Mouse (Mus musculus) embryonic facial prominence, embryonic 12.5 days (tissue): Measurements from ENCODE around the gene Lrch3. TPM values are rescaled to one million over a fixed set of nuclear protein-coding genes. Genes with fewer than 3 reads are reported as not detected.
"Not testable (repeated sequence)": the region's sequence is repeated elsewhere in the genome, so short reads cannot be mapped to it uniquely, and the experiment has no call there.

Source experiments
- ATAC-seq: fragments of 200-750 bp; cut with Nextera tagmentation; 2 replicates; pipeline ENCODE4 v1.8.0; 2017; ENCODE audit not compliant: insufficient number of reproducible peaks, insufficient read depth, low FRiP score, low TSS enrichment
- H3K27ac ChIP-seq: fragments of 300-500 bp; sonication (generic); 2 replicates; pipeline ENCODE4 v1.5.1; 2016; ENCODE audit warnings: mild to moderate bottlenecking
- H3K27me3 ChIP-seq: fragments of 300-500 bp; sonication (generic); 2 replicates; pipeline ENCODE4 v1.6.1; 2016; ENCODE audit warnings: mild to moderate bottlenecking, moderate library complexity
- H3K36me3 ChIP-seq: fragments of 300-500 bp; sonication (generic); 2 replicates; pipeline ENCODE4 v1.6.1; 2016; ENCODE audit warnings: mild to moderate bottlenecking
- H3K4me1 ChIP-seq: fragments of 300-500 bp; sonication (generic); 2 replicates; pipeline ENCODE4 v1.6.1; 2016
- H3K4me2 ChIP-seq: fragments of 300-500 bp; sonication (generic); replicated peaks from 2 replicates; pipeline ENCODE4 v1.6.1; 2016; ENCODE audit warnings: mild to moderate bottlenecking, moderate library complexity
- H3K4me3 ChIP-seq: fragments of 300-500 bp; sonication (generic); 2 replicates; pipeline ENCODE4 v1.5.1; 2016; ENCODE audit warnings: mild to moderate bottlenecking
- H3K9ac ChIP-seq: fragments of 300-500 bp; sonication (generic); 2 replicates; pipeline ENCODE4 v1.6.1; 2016; ENCODE audit warnings: mild to moderate bottlenecking, moderate library complexity
- H3K9me3 ChIP-seq: fragments of 300-500 bp; sonication (generic); 2 replicates; pipeline ENCODE4 v1.6.1; 2016; ENCODE audit warnings: mild to moderate bottlenecking, moderate library complexity
- WGBS: fragments of 180-500 bp; shearing (Covaris S2); methylation state at CpG from one replicate; pipeline ENCODE4 v1.1.7; 2016; 5-methylcytosine and 5-hydroxymethylcytosine counted together
- polyA plus RNA-seq: library from polyadenylated mRNA; unstranded; fragments of >200 nt; fragmentation: Nextera tagmentation; extraction: Ambion mirVana; gene quantifications from 2 replicates; pipeline ENCODE4 v1.2.1, GENCODE M21; 2016

Gene Lrch3
- polyA plus RNA-seq, 1 experiment from 2014 or later, result 43.7 TPM

GRCm38 (mm10) chr16:33024456-33025104 is 110.7 kb downstream of the Lrch3 start:
- no peak for ATAC-seq
- no peak overlapping the region for H3K27ac ChIP-seq

GRCm38 (mm10) chr16:33026357-33026756 is 112.5 kb downstream of the Lrch3 start:
- 90% methylated on average over 7 of the region's 7 CpGs for WGBS
- H3K4me2 ChIP-seq, result no peak overlapping the region
- no peak overlapping the region for H3K4me3 ChIP-seq
- H3K27ac ChIP-seq, result no peak overlapping the region
- no peaks in the 10 kb centered on the region for H3K36me3 ChIP-seq
- H3K9ac ChIP-seq, result no peak overlapping the region
- H3K9me3 ChIP-seq, result no peaks in the 10 kb centered on the region
- no peaks in the 10 kb centered on the region for H3K27me3 ChIP-seq
- no peak for ATAC-seq
- H3K4me1 ChIP-seq, result no peaks in the 10 kb centered on the region

More at GRCm38 (mm10) chr16:33024456-33025104, 110.7 kb downstream of the Lrch3 start:
- Histone ChIP-seq H3K9me3 (no peaks in the 10 kb centered on the region), H3K4me1 (no peaks in the 10 kb centered on the region), H3K4me3 (no peak overlapping the region), H3K27me3 (no peaks in the 10 kb centered on the region), H3K4me2 (no peak overlapping the region), H3K9ac (no peak overlapping the region), H3K36me3 (no peaks in the 10 kb centered on the region)
- 70% methylated on average over 8 of the region's 8 CpGs for WGBS

GRCm38 (mm10) chr16:33036006-33036405 is 122.1 kb downstream of the Lrch3 start:
- Histone ChIP-seq H3K27ac (no peak overlapping the region), H3K9ac (no peak overlapping the region), H3K4me3 (no peak overlapping the region), H3K36me3 (no peaks in the 10 kb centered on the region), H3K27me3 (no peaks in the 10 kb centered on the region), H3K9me3 (no peaks in the 10 kb centered on the region), H3K4me1 (peaks cover 2% of the 10 kb centered on the region; the same call in 1 of the 2 replicates), H3K4me2 (no peak overlapping the region)
- 72% methylated on average over 4 of the region's 4 CpGs for WGBS
- no peak for ATAC-seq

GRCm38 (mm10) chr16:33042682-33043081 is 128.8 kb downstream of the Lrch3 start:
- no peak for ATAC-seq
- 94% methylated on average over 1 of the region's 1 CpGs for WGBS

GRCm38 (mm10) chr16:33043268-33043667 is 129.4 kb downstream of the Lrch3 start:
- Histone ChIP-seq H3K36me3 (no peaks in the 10 kb centered on the region), H3K9me3 (no peaks in the 10 kb centered on the region), H3K4me3 (no peak overlapping the region), H3K9ac (no peak overlapping the region), H3K4me2 (no peak overlapping the region), H3K4me1 (no peaks in the 10 kb centered on the region), H3K27me3 (no peaks in the 10 kb centered on the region), H3K27ac (no peak overlapping the region)
- WGBS, result 75% methylated on average over 2 of the region's 2 CpGs
- no peak for ATAC-seq

More at GRCm38 (mm10) chr16:33042682-33043081, 128.8 kb downstream of the Lrch3 start:
- Histone ChIP-seq H3K36me3 (no peaks in the 10 kb centered on the region), H3K9ac (no peak overlapping the region), H3K9me3 (no peaks in the 10 kb centered on the region), H3K27ac (no peak overlapping the region), H3K4me3 (no peak overlapping the region), H3K4me1 (no peaks in the 10 kb centered on the region), H3K4me2 (no peak overlapping the region), H3K27me3 (no peaks in the 10 kb centered on the region)

DNA sequence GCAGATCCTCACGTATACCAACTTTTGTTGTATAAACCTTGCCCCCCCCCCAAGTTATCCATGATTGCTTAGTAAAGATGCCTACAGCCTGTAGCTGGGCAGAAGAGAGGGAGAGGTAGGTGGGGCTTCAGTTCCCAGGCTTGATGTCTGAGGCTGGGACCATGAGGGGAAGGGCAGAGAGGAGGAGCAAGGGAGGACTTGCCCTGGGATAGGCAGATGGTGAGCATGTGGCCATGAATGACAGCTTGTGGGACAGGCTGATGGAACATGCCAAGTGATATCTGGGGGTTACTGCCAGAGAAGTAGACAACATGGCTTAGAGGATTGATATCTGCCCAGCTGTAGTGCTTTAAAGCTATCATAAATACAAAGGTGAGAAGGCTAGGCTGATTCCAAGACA is 134.1 kb downstream of the Lrch3 start:
- H3K9ac ChIP-seq, result no peak overlapping the region
- H3K9me3 ChIP-seq, result no peaks in the 10 kb centered on the region
- no peaks in the 10 kb centered on the region for H3K4me1 ChIP-seq
- H3K4me2 ChIP-seq, result no peak overlapping the region
- H3K27ac ChIP-seq, result no peak overlapping the region
- no peaks in the 10 kb centered on the region for H3K27me3 ChIP-seq
- 82% methylated on average over 1 of the region's 1 CpGs for WGBS
- H3K4me3 ChIP-seq, result no peak overlapping the region
- no peaks in the 10 kb centered on the region for H3K36me3 ChIP-seq
- ATAC-seq, result no peak

DNA sequence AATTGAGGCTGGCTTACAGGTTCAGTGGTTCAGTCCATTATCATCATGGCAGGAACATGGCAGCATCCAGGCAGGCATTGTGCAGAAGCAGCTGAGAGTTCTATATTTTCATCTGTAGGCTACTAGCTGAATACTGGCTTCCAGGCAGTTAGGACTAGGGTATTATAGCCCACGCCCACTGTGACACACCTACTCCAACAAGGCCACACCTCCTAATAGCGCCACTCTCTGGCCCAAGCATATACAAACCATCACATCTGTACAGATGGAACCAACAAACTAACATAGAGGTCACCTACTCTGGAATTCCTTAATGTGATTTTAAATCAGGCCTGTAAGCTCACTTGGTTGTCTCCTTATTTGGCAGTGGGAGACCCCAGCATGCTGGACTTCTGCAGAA is 134.8 kb downstream of the Lrch3 start:
- 74% methylated on average over 2 of the region's 2 CpGs for WGBS

DNA sequence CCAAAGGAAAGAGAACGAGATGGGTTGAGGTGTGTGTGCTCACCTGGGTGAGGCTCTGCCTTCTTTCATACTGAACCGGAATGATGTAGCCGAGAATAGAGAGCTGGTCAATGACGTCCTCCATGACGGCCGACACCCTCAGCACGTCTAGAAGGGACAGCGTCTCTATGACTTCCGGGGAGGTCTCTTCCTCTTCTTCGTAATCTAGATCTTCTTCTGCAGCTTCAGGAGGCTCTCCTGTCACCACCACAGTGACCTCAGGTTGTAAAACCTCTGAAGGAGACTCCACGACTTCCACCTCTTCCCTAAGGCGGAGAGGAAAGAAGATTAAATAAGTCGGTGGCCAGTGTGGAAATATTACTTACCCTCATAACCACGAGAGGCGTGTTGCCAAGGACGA is 135.9 kb downstream of the Lrch3 start:
- 91% methylated on average over 16 of the region's 16 CpGs for WGBS
- ATAC-seq, result no peak
- no peak overlapping the region for H3K4me3 ChIP-seq
- H3K27ac ChIP-seq, result no peak overlapping the region
- H3K4me1 ChIP-seq, result no peaks in the 10 kb centered on the region
- H3K36me3 ChIP-seq, result no peaks in the 10 kb centered on the region
- no peaks in the 10 kb centered on the region for H3K9me3 ChIP-seq
- no peak overlapping the region for H3K4me2 ChIP-seq
- H3K9ac ChIP-seq, result no peak overlapping the region
- no peaks in the 10 kb centered on the region for H3K27me3 ChIP-seq

More for the DNA sequence above, 134.8 kb downstream of the Lrch3 start:
- no peaks in the 10 kb centered on the region for H3K36me3 ChIP-seq
- ATAC-seq, result no peak
- no peak overlapping the region for H3K9ac ChIP-seq
- no peak overlapping the region for H3K27ac ChIP-seq
- H3K4me2 ChIP-seq, result no peak overlapping the region
- H3K4me3 ChIP-seq, result no peak overlapping the region
- no peaks in the 10 kb centered on the region for H3K4me1 ChIP-seq
- no peaks in the 10 kb centered on the region for H3K9me3 ChIP-seq
- H3K27me3 ChIP-seq, result no peaks in the 10 kb centered on the region

GRCm38 (mm10) chr16:33053141-33053540 is 139.2 kb downstream of the Lrch3 start:
- H3K27me3 ChIP-seq, result no peaks in the 10 kb centered on the region
- no peak overlapping the region for H3K4me3 ChIP-seq
- ATAC-seq, result no peak
- WGBS, result 60% methylated on average over 5 of the region's 5 CpGs
- no peak overlapping the region for H3K27ac ChIP-seq
- H3K9ac ChIP-seq, result no peak overlapping the region
- H3K36me3 ChIP-seq, result peaks cover 3% of the 10 kb centered on the region
- no peaks in the 10 kb centered on the region for H3K9me3 ChIP-seq
- peaks cover 4% of the 10 kb centered on the region for H3K4me1 ChIP-seq
- no peak overlapping the region for H3K4me2 ChIP-seq

DNA sequence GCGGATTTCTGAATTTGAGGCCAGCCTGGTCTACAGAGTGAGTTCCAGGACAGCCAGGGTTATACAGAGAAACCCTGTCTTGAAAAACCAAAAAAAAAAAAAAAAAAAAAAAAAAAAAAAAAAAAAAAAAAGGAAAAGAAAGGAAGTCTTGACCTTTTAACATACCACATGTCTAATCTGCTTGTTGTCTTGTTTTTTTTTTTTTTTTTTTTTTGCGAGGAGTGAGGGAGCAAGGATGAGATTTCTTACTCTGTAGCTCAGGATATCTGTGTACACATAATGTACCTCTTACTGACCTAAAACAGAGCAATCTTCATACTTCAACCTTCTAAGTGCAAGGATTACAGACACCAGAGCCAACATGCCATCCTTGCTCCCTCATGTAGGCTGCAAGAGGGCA is 141.0 kb downstream of the Lrch3 start:
- WGBS, result 87% methylated on average over 2 of the region's 2 CpGs
- H3K4me2 ChIP-seq, H3K4me3 ChIP-seq, H3K27ac ChIP-seq, ATAC-seq, H3K9ac ChIP-seq, H3K27me3 ChIP-seq, H3K9me3 ChIP-seq: not testable (repeated sequence)
- peaks cover 14% of the 10 kb centered on the region for H3K4me1 ChIP-seq
- peaks cover 21% of the 10 kb centered on the region for H3K36me3 ChIP-seq

- peak overlapping the region; percentile 81 for H3K4me3 ChIP-seq
- H3K36me3 ChIP-seq, result peaks cover 28% of the 10 kb centered on the region
- 24% methylated on average over 10 of the region's 10 CpGs for WGBS
- H3K4me1 ChIP-seq, result peaks cover 14% of the 10 kb centered on the region
- H3K9me3 ChIP-seq, result no peaks in the 10 kb centered on the region
- H3K9ac ChIP-seq, result 0 out of 2 replicates have a peak overlapping the region, but pooled peaks have one; percentile 7
- H3K27ac ChIP-seq, result no peak overlapping the region
- H3K4me2 ChIP-seq, result peak overlapping the region; percentile 51
- no peaks in the 10 kb centered on the region for H3K27me3 ChIP-seq
- no peak for ATAC-seq
Observed at GRCm38 (mm10) chr16:33055655-33056054, 141.8 kb downstream of the Lrch3 start.

DNA sequence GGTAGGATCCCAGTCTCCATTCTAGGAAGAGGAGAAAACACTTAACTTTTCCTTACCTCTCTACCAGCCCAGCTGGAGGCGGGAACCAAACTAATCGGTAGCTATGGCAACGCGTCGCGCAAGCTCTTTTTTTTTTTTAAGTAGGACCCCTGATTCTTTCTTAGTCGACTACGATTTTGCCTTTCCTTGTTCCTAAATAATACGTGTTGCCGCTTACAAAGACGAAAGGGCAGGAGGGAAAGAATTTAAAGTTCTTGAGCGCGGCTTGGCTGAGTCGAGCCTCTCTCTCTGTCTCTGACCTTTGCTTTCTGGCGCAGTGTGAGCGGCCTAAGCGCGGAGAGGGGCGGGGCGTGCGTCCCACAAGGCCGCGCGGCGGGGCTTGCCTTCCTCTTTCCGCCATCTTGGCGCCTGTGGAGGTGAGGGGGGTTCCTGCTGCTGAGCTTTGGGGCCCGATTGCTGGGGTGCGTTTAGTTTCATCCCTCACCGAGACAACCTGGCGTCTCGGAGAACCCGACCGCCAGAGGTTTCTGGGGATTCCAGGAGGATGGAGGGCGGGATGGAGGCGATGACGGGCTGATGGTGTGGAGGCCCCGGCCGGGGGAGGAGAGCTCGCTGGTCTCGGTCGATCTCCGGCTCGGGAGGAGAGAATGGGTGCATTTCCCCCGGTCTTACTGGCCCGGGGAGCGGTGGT is 142.3 kb downstream of the Lrch3 start, which contains the start of the genes Iqcg and Rpl35a:
Gene Iqcg (minus strand): TSS at position 124 of the 691 bp plus-strand sequence.
Gene Rpl35a (plus strand): TSS at position 359 of the 691 bp plus-strand sequence.
- peak within 1 kb of the TSS; percentile 81 for H3K4me3 ChIP-seq
- peak; percentile 77 for ATAC-seq
- peaks cover 14% of the 10 kb centered on the region for H3K4me1 ChIP-seq
- peaks cover 32% of the 10 kb centered on the region for H3K36me3 ChIP-seq
- WGBS, result under 1% methylated on average over 47 of the region's 47 CpGs
- H3K4me2 ChIP-seq, result peak within 1 kb of the TSS; percentile 72
- H3K27ac ChIP-seq, result peak within 1 kb of the TSS; percentile 93
- no peaks in the 10 kb centered on the region for H3K27me3 ChIP-seq
- H3K9ac ChIP-seq, result peak within 1 kb of the TSS; percentile 91
- H3K9me3 ChIP-seq, result no peaks in the 10 kb centered on the region
